Mouse (Mus musculus): ENCODE data around the gene Rspry1. TPM values are rescaled to one million over a fixed set of nuclear protein-coding genes. Genes with fewer than 3 reads are reported as not detected.

The Rspry1 gene
- polyA plus RNA-seq, 1 experiment = 12.9 TPM

- no peak for TF ChIP-seq GATA1 (IDR thresholded peaks at IDR 0.05; ENCODE audit: low read length)
These were observed 94.8 kb downstream of the Rspry1 start for GRCm38 (mm10) chr8:94696566-94696965.

- TF ChIP-seq GATA1 (IDR thresholded peaks at IDR 0.05; ENCODE audit: low read length) = no peak
These were observed 96.2 kb downstream of the Rspry1 start for GRCm38 (mm10) chr8:94697956-94698355.

GRCm38 (mm10) chr8:94699366-94699765 is 97.6 kb downstream of the Rspry1 start:
- no peak for TF ChIP-seq GATA1 (IDR thresholded peaks at IDR 0.05; ENCODE audit: low read length)

- TF ChIP-seq GATA1 (IDR thresholded peaks at IDR 0.05; ENCODE audit: low read length) = no peak
These were observed 98.7 kb downstream of the Rspry1 start for GRCm38 (mm10) chr8:94700421-94700935.

- no peak for TF ChIP-seq GATA1 (IDR thresholded peaks at IDR 0.05; ENCODE audit: low read length)
These were observed 100.4 kb downstream of the Rspry1 start for GRCm38 (mm10) chr8:94702156-94702555.

- TF ChIP-seq GATA1 (IDR thresholded peaks at IDR 0.05; ENCODE audit: low read length) = no peak
These were observed 101.4 kb downstream of the Rspry1 start for GRCm38 (mm10) chr8:94702844-94703813.

- no peak for TF ChIP-seq GATA1 (IDR thresholded peaks at IDR 0.05; ENCODE audit: low read length)
These were observed 102.4 kb downstream of the Rspry1 start for GRCm38 (mm10) chr8:94703972-94704668.

GRCm38 (mm10) chr8:94704669-94704984 is 102.9 kb downstream of the Rspry1 start:
- TF ChIP-seq GATA1 (IDR thresholded peaks at IDR 0.05; ENCODE audit: low read length) = no peak

- TF ChIP-seq GATA1 (IDR thresholded peaks at IDR 0.05; ENCODE audit: low read length) = no peak
These were observed 104.0 kb downstream of the Rspry1 start for GRCm38 (mm10) chr8:94705581-94706245.

GRCm38 (mm10) chr8:94706732-94707395 is 105.1 kb downstream of the Rspry1 start:
- no peak for TF ChIP-seq GATA1 (IDR thresholded peaks at IDR 0.05; ENCODE audit: low read length)

Other genes with a start within 250 kb of the Rspry1 start
- 56.2 and 57.1 TPM in 2 replicates for gene Herpud1, start 215.5 kb upstream of the Rspry1 start, polyA plus RNA-seq (2012)
- gene Nlrc5, start 167.6 kb upstream of the Rspry1 start, polyA plus RNA-seq (2012) = not detected in 2 replicates
- 0.03 and 0.08 TPM in 2 replicates for gene Cpne2, start 68.9 kb upstream of the Rspry1 start, polyA plus RNA-seq (2012)
- 106 and 163 TPM in 2 replicates for gene Fam192a, start 60 bp downstream of the Rspry1 start, polyA plus RNA-seq (2012)
- gene Arl2bp, start 64.7 kb downstream of the Rspry1 start, polyA plus RNA-seq (2012) = 91.2 and 237 TPM in 2 replicates
- gene Pllp, start 94.3 kb downstream of the Rspry1 start, polyA plus RNA-seq (2012) = not detected in 2 replicates
- not detected in 2 replicates for gene Ccl22, start 143.7 kb downstream of the Rspry1 start, polyA plus RNA-seq (2012)
- not detected in 2 replicates for gene Cx3cl1, start 170.1 kb downstream of the Rspry1 start, polyA plus RNA-seq (2012)
- not detected in 2 replicates for gene Ccl17, start 208.5 kb downstream of the Rspry1 start, polyA plus RNA-seq (2012)
- 129 and 234 TPM in 2 replicates for gene Coq9, start 236.4 kb downstream of the Rspry1 start, polyA plus RNA-seq (2012)
- 268 and 743 TPM in 2 replicates for gene Ciapin1, start 236.4 kb downstream of the Rspry1 start, polyA plus RNA-seq (2012)

Measured in G1E-ER4 (cell line).